Mouse (Mus musculus) left cerebral cortex, postnatal 10 days (tissue): ENCODE measurements around the gene Sez6l. TPM values are rescaled to one million over a fixed set of nuclear protein-coding genes. Genes with fewer than 3 reads are reported as not detected.

ENCODE experiments used
- DNase-seq, 2 experiments: peaks; one replicate each; pipeline ENCODE4 v3.0.0; 2021 to 2022; ENCODE audit warnings: low spot score in 2 of 2, mixed read lengths in 1 of 2; ENCODE audit errors: extremely low spot score in 1 of 2
- intact Hi-C: fragments of 180-260 bp; cut with DNase I; formaldehyde crosslinking; loops from one replicate; pipeline ENCODE4 v1.15.1; 2025
- total RNA-seq, 2 experiments: library from RNA; stranded (reverse); gene quantifications; 2 replicates each; pipeline ENCODE4 v1.2.3; 2021

The Sez6l gene
- total RNA-seq, 2 experiments from 2014 or later = 158 to 163 TPM

DNA sequence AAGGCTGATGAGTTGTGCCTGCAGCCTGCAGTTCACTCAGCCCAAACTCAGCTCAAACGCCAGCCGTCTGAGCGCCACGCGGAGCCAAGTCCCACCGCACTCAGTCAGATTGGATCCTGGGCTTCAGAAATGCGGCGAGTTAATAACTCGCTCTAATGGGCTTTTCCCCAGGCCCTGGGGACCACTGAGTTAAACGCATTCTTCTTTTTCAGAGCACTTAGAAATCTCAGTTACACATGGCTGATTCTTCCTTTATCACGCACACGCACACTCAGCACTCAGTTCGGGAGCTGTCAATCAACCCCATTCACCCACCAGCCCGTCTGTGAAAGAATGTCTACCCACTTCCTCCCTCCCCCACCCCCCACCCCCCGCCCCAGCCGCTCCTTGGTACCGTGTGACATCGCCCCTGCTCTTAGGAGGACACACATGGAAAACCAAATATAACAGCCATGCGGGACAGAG lies 95.0 kb downstream of the Sez6l start:
- intact Hi-C loops = no loop called here
- no peak for DNase-seq

DNA sequence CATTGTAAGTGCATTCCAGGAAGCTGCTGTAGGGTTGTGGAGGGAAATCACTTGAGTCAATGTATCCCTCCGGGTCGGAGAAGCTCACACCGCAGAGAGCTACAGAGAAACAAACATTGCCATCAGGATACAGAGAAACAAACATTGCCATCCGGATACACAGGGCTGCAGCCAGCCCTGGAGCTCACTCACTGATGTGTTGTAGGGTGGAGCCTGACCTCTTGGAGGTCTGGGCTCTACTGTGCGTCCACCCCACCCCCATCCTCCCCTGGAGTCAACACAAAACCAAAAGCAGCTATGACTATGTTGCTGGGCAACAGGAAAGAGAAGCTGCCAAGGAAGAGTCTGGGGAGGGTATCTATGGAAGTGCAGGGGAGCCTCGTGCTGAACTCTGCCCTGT lies 103.5 kb downstream of the Sez6l start:
- DNase-seq = peak in 1 of 2 experiments; percentile 66
- intact Hi-C loops = loop anchor here (10.0 kb wide), 2 partner anchors 391 to 581 kb away; no protein-coding TSS in a partner anchor

GRCm38 (mm10) chr5:112470144-112470543 lies 106.8 kb downstream of the Sez6l start:
- intact Hi-C loops = loop anchor here (10.0 kb wide), 2 partner anchors 395 to 585 kb away; no protein-coding TSS in a partner anchor

DNA sequence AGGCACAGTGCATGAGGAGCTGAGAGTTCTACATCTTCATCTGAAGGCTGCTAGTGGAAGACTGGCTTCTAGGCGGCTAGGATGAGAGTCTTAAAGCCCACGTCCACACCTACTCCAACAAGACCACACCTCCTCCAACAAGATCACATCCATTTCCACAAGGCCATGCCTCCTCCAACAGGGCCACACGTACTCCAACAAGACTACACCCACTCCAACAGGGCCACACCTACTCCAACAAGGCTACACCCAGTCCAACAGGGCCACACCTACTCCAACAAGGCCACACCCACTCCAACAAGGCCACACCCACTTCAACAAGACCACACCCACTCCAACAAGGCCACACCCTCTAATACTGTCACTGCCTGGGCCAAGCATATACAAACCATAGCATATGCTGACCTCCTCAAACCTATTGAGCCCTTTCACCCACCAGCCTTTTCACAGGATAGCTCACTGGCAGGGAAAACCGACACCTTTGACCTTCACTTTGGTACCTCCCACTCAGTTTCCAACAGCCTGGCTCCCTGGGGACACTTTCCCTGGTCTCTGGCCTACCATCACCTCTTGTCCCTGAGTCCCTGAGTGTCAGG lies 107.9 kb downstream of the Sez6l start:
- no peak for DNase-seq

More at GRCm38 (mm10) chr5:112470144-112470543, 106.8 kb downstream of the Sez6l start:
- DNase-seq = peak in 1 of 2 experiments; percentile 50

DNA sequence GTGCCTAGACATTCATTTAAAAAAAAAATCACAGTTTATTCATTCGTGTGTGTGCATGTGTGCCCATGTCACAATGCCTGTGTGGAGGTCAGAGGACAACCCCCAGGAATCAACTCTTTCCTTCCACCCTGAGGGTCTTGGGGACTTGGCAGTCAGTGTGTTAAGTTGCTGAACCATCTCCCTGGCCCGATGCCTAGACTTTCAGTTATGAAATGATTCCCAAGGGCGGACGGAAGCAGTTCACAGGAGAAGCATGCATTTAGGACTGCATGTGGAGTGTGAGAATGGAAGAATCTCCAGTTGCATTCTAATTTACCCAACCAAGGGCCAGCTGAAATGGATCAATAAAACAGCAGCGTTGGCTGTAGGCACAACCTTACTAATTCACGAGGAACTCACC lies 110.7 kb downstream of the Sez6l start:
- intact Hi-C loops = loop anchor here (5.0 kb wide), 1 partner anchor 106 kb away; no protein-coding TSS in a partner anchor
- DNase-seq = peak in 1 of 2 experiments; percentile 36

More for the DNA sequence above, 107.9 kb downstream of the Sez6l start:
- intact Hi-C loops = loop anchor here (5.0 kb wide), 1 partner anchor 103 kb away; no protein-coding TSS in a partner anchor

GRCm38 (mm10) chr5:112459903-112460302 lies 117.1 kb downstream of the Sez6l start:
- intact Hi-C loops = no loop called here
- DNase-seq = no peak

- DNase-seq = peak; percentile 22 to 27
- intact Hi-C loops = no loop called here
Measured at GRCm38 (mm10) chr5:112454966-112455555, 121.9 kb downstream of the Sez6l start.

- DNase-seq = peak in 1 of 2 experiments; percentile 13
- intact Hi-C loops = no loop called here
Measured at GRCm38 (mm10) chr5:112453088-112453487, 123.9 kb downstream of the Sez6l start.

DNA sequence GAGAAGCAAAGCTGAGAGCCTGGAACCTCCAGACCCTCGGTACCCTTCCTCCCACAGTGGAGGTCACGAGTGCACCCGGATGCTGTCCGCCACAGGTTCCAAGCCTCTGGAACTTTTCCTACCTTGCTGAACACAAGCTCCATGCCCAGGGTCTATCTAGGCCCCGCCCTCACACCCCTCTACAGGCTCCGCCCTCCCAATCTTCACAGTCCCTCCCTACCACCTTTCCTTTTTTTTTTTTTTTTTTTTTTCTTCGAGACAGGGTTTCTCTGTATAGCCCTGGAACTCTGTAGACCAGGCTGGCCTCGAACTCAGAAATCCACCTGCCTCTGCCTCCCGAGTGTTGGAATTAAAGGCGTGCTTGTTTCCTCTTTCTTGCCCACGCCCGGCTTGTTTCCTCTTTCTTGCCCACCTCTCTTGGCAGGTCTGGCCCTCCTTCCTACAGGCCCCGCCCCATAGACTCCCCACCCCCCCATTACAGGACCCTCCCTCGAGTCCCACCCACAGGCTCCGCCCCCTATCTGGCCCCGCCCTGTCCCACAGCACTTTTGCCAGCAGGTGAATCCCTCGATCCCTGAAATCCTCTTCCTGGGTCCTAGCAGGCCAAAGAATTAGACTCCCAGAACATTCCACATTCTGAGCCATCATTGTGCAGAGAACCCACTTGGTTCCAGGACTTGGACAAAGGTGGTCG lies 128.1 kb downstream of the Sez6l start, which contains the start of gene Gm6588:
Gm6588 (plus strand) TSS at position 680 of the 694 bp plus-strand sequence.
- intact Hi-C loops = no loop called here
- peak in 1 of 2 experiments; percentile 32 for DNase-seq

DNA sequence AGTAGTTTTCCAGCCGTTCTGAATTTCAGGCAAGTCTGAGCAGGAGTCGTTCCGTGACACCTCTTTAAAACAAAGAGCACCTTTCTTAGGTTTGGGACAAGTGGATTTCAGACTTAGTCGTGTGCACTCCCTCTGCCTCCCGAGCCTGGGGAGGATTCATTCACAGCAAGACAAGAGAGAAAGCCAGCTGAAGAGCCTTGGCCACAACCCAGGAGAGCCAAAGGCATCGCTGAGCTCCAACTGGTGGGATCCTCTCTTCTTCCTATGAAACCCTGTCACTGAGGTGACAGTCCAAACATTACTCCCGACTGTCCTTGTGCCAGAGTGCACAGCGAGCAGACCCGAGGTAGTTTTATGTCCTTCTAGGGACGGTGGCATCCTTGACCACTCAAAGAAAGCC lies 138.4 kb downstream of the Sez6l start:
- peak in 1 of 2 experiments; percentile 29 for DNase-seq
- intact Hi-C loops = loop anchor here (10.0 kb wide), 1 partner anchor 426 kb away; no protein-coding TSS in a partner anchor

- intact Hi-C loops = loop anchor here (10.0 kb wide), 1 partner anchor 432 kb away; no protein-coding TSS in a partner anchor
- DNase-seq = peak; percentile 78 to 81
Measured at GRCm38 (mm10) chr5:112433004-112433403, 144.0 kb downstream of the Sez6l start.

- DNase-seq = peak in 1 of 2 experiments; percentile 19
Measured at GRCm38 (mm10) chr5:112432033-112432432, 145.0 kb downstream of the Sez6l start.

GRCm38 (mm10) chr5:112431120-112431775 lies 145.7 kb downstream of the Sez6l start:
- peak in 1 of 2 experiments; percentile 24 for DNase-seq
- intact Hi-C loops = loop anchor here (10.0 kb wide), 1 partner anchor 434 kb away; no protein-coding TSS in a partner anchor

More at GRCm38 (mm10) chr5:112432033-112432432, 145.0 kb downstream of the Sez6l start:
- intact Hi-C loops = loop anchor here (10.0 kb wide), 1 partner anchor 433 kb away; no protein-coding TSS in a partner anchor

DNA sequence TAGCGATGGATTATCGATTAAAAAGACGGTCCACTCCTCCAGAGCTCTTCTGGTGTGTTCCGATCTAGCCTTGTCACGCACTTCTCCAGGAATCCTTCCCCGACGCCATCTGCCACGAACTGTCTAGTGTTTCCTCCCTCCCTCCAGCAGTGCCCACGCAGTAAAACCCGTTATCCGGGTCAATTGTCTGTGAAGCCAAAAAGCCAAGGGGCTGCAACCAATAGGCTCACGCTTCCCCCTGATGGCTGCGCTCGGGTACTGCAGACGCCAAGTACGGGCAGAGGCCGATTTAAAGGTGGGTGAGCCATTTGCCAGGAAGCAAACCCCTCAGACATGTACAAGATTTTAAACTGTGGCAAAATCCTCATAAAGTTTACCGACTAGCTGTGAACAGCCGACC lies 148.0 kb downstream of the Sez6l start:
- peak; percentile 38 to 79 for DNase-seq
- intact Hi-C loops = loop anchor here (5.0 kb wide), 1 partner anchor 87 kb away; the partner anchor contains the start of genes Hps4 and Srrd

DNA sequence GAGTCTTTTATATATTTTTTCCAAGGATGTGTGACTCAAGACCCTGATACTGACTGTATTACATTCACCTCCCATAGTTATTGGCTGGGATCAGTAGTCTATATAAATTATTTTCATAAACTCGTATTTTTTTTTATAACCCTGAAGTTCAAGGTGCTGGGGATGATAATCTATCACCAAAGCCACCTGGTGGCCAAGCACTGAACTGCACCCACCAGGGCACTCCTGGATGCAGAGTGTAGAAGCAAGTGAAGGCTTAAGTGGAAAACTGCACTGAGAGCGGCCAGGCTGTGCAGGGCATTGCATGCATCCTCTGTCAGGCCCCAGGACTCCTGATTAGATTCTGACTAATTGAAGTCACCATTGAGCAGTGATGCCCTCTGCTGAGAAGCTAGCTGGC lies 149.7 kb downstream of the Sez6l start:
- intact Hi-C loops = loop anchor here (2.0 to 5.0 kb wide), 2 partner anchors 85 to 186 kb away; partner anchors contain the start of genes Hps4 and Srrd
- DNase-seq = peak; percentile 65 to 82

- peak in 1 of 2 experiments; percentile 21 for DNase-seq
- intact Hi-C loops = loop anchor here (2.0 to 5.0 kb wide), 2 partner anchors 84 to 186 kb away; partner anchors contain the start of genes Hps4 and Srrd
Measured at GRCm38 (mm10) chr5:112426635-112427034, 150.3 kb downstream of the Sez6l start.

GRCm38 (mm10) chr5:112419535-112419934 lies 157.4 kb downstream of the Sez6l start:
- peak in 1 of 2 experiments; percentile 43 for DNase-seq
- intact Hi-C loops = no loop called here

GRCm38 (mm10) chr5:112418023-112418422 lies 159.0 kb downstream of the Sez6l start:
- DNase-seq = peak in 1 of 2 experiments; percentile 26
- intact Hi-C loops = no loop called here
